Mouse (Mus musculus) neural tube, embryonic 13.5 days (tissue): ENCODE results near the gene Dag1. TPM values are rescaled to one million over a fixed set of nuclear protein-coding genes. Genes with fewer than 3 reads are reported as not detected.
A peak's percentile ranks its signal among the peaks of the same experiment; 100 is the strongest.

ENCODE experiments used
- ATAC-seq: fragments of 200-750 bp; cut with Nextera tagmentation; 2 replicates; pipeline ENCODE4 v1.8.0; 2017; ENCODE audit warnings: low read depth, mild to moderate bottlenecking, moderate TSS enrichment, moderate library complexity
- H3K27ac ChIP-seq: fragments of 300-500 bp; sonication (generic); replicated peaks from 2 replicates; pipeline ENCODE4 v1.5.1; 2015; ENCODE audit warnings: moderate library complexity, mild to moderate bottlenecking, inconsistent platforms
- H3K27me3 ChIP-seq: fragments of 300-500 bp; sonication (generic); 2 replicates; pipeline ENCODE4 v1.6.1; 2015; ENCODE audit warnings: mild to moderate bottlenecking, inconsistent platforms
- H3K36me3 ChIP-seq: fragments of 300-500 bp; sonication (generic); 2 replicates; pipeline ENCODE4 v1.6.1; 2015; ENCODE audit warnings: mild to moderate bottlenecking, inconsistent platforms
- H3K4me1 ChIP-seq: fragments of 300-500 bp; sonication (generic); replicated peaks from 2 replicates; pipeline ENCODE4 v1.6.1; 2015; ENCODE audit warnings: inconsistent platforms
- H3K4me2 ChIP-seq: fragments of 300-500 bp; sonication (generic); 2 replicates; pipeline ENCODE4 v1.6.1; 2015; ENCODE audit warnings: inconsistent platforms, mild to moderate bottlenecking, moderate library complexity
- H3K4me3 ChIP-seq: fragments of 300-500 bp; sonication (generic); 2 replicates; pipeline ENCODE4 v1.5.1; 2015; ENCODE audit warnings: mild to moderate bottlenecking, inconsistent platforms
- H3K9ac ChIP-seq: fragments of 300-500 bp; sonication (generic); 2 replicates; pipeline ENCODE4 v1.6.1; 2015; ENCODE audit warnings: moderate library complexity, mild to moderate bottlenecking, inconsistent platforms
- H3K9me3 ChIP-seq: fragments of 300-500 bp; sonication (generic); 2 replicates; pipeline ENCODE4 v1.6.1; 2016; ENCODE audit warnings: inconsistent platforms
- WGBS: fragments of 180-500 bp; shearing (Covaris S2); methylation state at CpG from one replicate; pipeline ENCODE4 v1.1.7; 2015; 5-methylcytosine and 5-hydroxymethylcytosine counted together
- polyA plus RNA-seq: library from polyadenylated mRNA; unstranded; fragments of >200 nt; fragmentation: Nextera tagmentation; extraction: Ambion mirVana; gene quantifications from 2 replicates; pipeline ENCODE4 v1.2.1, GENCODE M21; 2015

Dag1 gene
- 57.2 and 57.6 TPM in 2 replicates for polyA plus RNA-seq

GRCm38 (mm10) chr9:108263690-108264190 lies at the start of gene Dag1:
Gene Dag1 (minus strand): TSS chr9:108263958.
- peak within 1 kb of the TSS; percentile 70 for H3K4me2 ChIP-seq
- peak within 1 kb of the TSS; percentile 90 for H3K4me3 ChIP-seq
- H3K36me3 ChIP-seq, result no peaks in the 10 kb centered on the region
- H3K9me3 ChIP-seq, result no peaks in the 10 kb centered on the region
- peak; percentile 99 for ATAC-seq
- WGBS, result under 1% methylated on average over 69 of the region's 71 CpGs
- H3K9ac ChIP-seq, result peak within 1 kb of the TSS; percentile 91
- H3K27ac ChIP-seq, result peak within 1 kb of the TSS; percentile 95
- peaks cover 31% of the 10 kb centered on the region for H3K4me1 ChIP-seq
- H3K27me3 ChIP-seq, result no peaks in the 10 kb centered on the region

GRCm38 (mm10) chr9:108308141-108308540 lies 44.4 kb upstream of the Dag1 start:
- peaks cover 11% of the 10 kb centered on the region for H3K36me3 ChIP-seq
- H3K4me3 ChIP-seq, result peak overlapping the region; percentile 90
- no peaks in the 10 kb centered on the region for H3K9me3 ChIP-seq
- no peak overlapping the region for H3K27ac ChIP-seq
- ATAC-seq, result no peak
- peak overlapping the region; percentile 70 for H3K4me2 ChIP-seq
- peaks cover 63% of the 10 kb centered on the region for H3K4me1 ChIP-seq
- peak overlapping the region; percentile 91 for H3K9ac ChIP-seq
- no peaks in the 10 kb centered on the region for H3K27me3 ChIP-seq
- WGBS, result 72% methylated on average over 2 of the region's 2 CpGs

DNA sequence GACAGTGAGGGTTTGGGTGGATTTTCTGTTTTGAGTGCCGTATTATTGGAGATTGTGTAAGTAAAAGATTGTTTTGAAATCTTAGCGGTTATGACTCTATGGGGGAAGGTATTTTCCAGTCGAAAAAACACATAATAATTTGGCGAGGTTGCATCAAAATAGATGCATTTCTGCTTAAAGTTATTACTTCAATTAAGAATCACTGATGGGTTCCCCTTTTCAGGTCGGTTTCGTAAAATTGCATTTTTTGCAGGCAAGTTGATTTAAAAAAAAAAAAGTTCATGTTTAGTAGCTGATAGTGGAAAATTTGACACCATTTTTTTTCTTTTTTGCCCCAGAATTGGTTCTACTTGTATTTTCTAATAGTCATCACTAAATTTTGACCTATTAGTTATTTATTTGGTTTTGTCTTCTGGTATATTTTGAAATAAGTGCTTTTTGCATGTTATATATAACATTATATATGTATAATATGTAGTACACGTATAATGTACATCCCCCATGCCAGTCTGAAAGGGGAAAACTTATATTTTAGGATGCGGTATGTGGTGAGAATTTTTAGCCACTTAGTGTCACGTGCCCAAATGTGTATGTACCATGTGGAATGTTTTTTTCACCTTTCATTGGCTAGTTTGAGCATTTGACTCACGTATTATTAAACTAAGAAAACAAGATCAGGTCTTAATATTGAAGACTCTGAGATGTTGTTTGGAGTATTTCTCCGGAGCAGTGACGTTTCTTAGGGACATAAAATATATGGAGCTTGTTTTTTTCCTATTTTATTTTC lies 43.5 kb upstream of the Dag1 start:
- Histone ChIP-seq H3K27me3 (no peaks in the 10 kb centered on the region), H3K36me3 (peaks cover 21% of the 10 kb centered on the region), H3K27ac (peak overlapping the region; percentile 98), H3K9me3 (no peaks in the 10 kb centered on the region), H3K4me1 (peaks cover 63% of the 10 kb centered on the region), H3K4me2 (peak overlapping the region; percentile 70), H3K9ac (peak overlapping the region; percentile 91), H3K4me3 (peak overlapping the region; percentile 90)
- WGBS, result 23% methylated on average over 12 of the region's 12 CpGs
- ATAC-seq, result no peak

- 0% methylated on average over 38 of the region's 51 CpGs for WGBS
Measured at GRCm38 (mm10) chr9:108306571-108306980, 42.8 kb upstream of the Dag1 start.

GRCm38 (mm10) chr9:108305629-108306520 lies 42.1 kb upstream of the Dag1 start, which contains the start of the genes Rhoa and Tcta:
Gene Rhoa (plus strand): TSS chr9:108306129.
Gene Tcta (minus strand): TSS chr9:108306160.
- Histone ChIP-seq H3K27ac (peak within 1 kb of the TSS; percentile 98), H3K36me3 (peaks cover 30% of the 10 kb centered on the region), H3K4me3 (peak within 1 kb of the TSS; percentile 90), H3K27me3 (no peaks in the 10 kb centered on the region), H3K4me2 (peak within 1 kb of the TSS; percentile 76), H3K9me3 (no peaks in the 10 kb centered on the region), H3K9ac (peak within 1 kb of the TSS; percentile 91), H3K4me1 (peaks cover 51% of the 10 kb centered on the region)
- under 1% methylated on average over 75 of the region's 81 CpGs for WGBS
- peak; percentile 98 for ATAC-seq

More at GRCm38 (mm10) chr9:108306571-108306980, 42.8 kb upstream of the Dag1 start:
- Histone ChIP-seq H3K9ac (peak overlapping the region; percentile 91), H3K36me3 (peaks cover 25% of the 10 kb centered on the region), H3K4me2 (peak overlapping the region; percentile 70), H3K4me3 (peak overlapping the region; percentile 90), H3K4me1 (peaks cover 57% of the 10 kb centered on the region), H3K27ac (peak overlapping the region; percentile 98), H3K9me3 (no peaks in the 10 kb centered on the region), H3K27me3 (no peaks in the 10 kb centered on the region)
- ATAC-seq, result peak; percentile 82

DNA sequence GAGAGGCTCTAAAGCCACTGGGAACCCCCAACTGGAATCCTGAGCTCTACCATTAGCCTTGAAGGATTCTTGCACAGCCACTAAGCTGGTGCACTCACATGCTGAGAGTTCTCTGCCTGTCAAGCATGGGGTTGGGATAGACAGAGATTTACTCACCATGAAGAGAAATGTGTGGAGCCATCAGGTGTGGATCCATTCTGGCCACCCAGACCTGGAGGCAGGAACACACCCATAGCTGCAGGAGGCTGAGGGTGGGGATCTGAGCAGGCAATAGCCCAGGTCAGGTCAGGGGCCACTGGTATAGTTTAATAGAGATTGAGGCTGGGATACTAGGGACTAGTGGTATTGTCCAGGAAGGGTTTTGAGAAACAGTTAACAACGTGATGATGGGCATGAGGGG lies 41.4 kb upstream of the Dag1 start:
- no peak for ATAC-seq
- peaks cover 37% of the 10 kb centered on the region for H3K36me3 ChIP-seq
- peak overlapping the region; percentile 76 for H3K4me2 ChIP-seq
- no peaks in the 10 kb centered on the region for H3K27me3 ChIP-seq
- H3K9ac ChIP-seq, result peak overlapping the region; percentile 85
- H3K9me3 ChIP-seq, result no peaks in the 10 kb centered on the region
- H3K4me1 ChIP-seq, result peaks cover 46% of the 10 kb centered on the region
- WGBS, result 3% methylated on average over 1 of the region's 1 CpGs
- H3K27ac ChIP-seq, result peak overlapping the region; percentile 98
- peak overlapping the region; percentile 90 for H3K4me3 ChIP-seq

- H3K27me3 ChIP-seq, result no peaks in the 10 kb centered on the region
- ATAC-seq, result no peak
- no peaks in the 10 kb centered on the region for H3K9me3 ChIP-seq
- peak overlapping the region; percentile 85 for H3K9ac ChIP-seq
- WGBS, result 91% methylated on average over 4 of the region's 4 CpGs
- peaks cover 40% of the 10 kb centered on the region for H3K36me3 ChIP-seq
- peaks cover 42% of the 10 kb centered on the region for H3K4me1 ChIP-seq
- peak overlapping the region; percentile 90 for H3K4me3 ChIP-seq
- H3K27ac ChIP-seq, result peak overlapping the region; percentile 98
- peak overlapping the region; percentile 76 for H3K4me2 ChIP-seq
Measured at GRCm38 (mm10) chr9:108304716-108305115, 41.0 kb upstream of the Dag1 start.

DNA sequence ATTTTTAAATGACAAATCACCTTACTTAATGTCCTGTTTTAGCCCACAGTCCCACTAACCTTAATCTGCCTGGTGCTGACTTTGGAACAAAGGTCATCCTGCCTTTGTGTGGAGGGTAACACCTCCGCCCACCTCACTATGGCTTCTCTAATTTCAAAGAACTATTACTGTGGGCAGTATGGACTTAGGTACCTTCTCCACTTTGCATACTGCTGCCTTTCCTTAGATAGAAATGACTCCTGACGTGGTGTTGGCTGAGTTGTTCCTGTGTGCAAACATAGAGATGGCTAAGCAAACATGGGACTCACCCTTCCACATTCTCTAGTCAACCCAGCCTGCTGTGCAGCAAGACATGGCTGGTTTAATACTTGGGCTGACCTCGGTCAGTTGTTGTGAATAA lies 38.1 kb upstream of the Dag1 start:
- no peak overlapping the region for H3K27ac ChIP-seq
- no peak for ATAC-seq
- peaks cover 49% of the 10 kb centered on the region for H3K36me3 ChIP-seq
- H3K9ac ChIP-seq, result no peak overlapping the region
- 75% methylated on average over 3 of the region's 3 CpGs for WGBS
- no peak overlapping the region for H3K4me3 ChIP-seq
- H3K4me2 ChIP-seq, result no peak overlapping the region
- no peaks in the 10 kb centered on the region for H3K9me3 ChIP-seq
- H3K27me3 ChIP-seq, result no peaks in the 10 kb centered on the region
- peaks cover 24% of the 10 kb centered on the region for H3K4me1 ChIP-seq

DNA sequence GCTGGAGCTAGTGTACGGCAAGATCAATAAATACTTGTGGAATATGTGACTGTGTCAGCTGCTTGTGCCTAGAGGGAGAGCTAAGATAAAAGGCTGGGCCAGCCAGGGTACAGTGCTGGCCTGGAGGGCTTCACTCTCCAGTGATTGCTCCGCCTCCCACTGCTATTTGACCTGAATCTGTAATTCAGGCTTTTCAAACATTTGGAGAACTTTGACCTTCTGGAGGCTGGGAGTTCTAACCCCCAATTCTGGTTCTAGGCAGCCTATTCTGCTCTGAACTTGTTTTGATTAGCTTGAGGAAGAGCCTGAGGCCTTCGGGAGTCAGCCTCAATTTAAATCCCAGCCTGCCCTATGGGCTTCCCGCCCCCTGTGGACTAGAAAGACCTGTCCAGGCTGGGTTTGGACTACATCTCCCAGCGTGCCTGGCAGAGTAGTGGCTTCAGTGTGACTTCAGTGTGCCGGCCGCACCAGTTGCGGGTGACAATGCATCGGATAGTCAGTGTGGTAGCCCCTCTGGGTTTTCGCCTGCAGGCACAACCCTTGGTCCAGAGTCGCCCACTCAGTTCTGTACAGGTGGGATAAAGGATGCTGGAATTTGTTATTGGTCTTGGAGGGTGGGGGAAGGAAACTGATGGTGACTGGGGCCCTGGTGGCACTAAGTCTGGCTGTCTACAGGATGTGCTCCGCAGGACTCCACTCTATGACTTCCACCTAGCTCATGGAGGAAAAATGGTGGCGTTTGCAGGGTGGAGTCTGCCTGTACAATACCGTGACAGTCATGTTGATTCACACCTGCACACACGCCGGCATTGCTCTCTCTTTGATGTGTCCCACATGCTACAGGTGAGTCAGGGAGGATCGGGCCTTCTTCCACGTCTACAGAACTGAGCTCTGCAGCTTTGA lies 32.9 kb upstream of the Dag1 start, which contains the start of gene Amt:
Gene Amt, plus strand, starts transcription at position 401 of the 903 bp plus-strand sequence.
- 18% methylated on average over 18 of the region's 18 CpGs for WGBS

GRCm38 (mm10) chr9:108290773-108291172 lies 27.0 kb upstream of the Dag1 start:
- no peak for ATAC-seq
- 53% methylated on average over 6 of the region's 6 CpGs for WGBS
- H3K27ac ChIP-seq, result peak overlapping the region; percentile 83

More for the DNA sequence above, 32.9 kb upstream of the Dag1 start, which contains the start of gene Amt:
- H3K9me3 ChIP-seq, result no peaks in the 10 kb centered on the region
- peak within 1 kb of the TSS; percentile 15 for H3K27ac ChIP-seq
- peaks cover 55% of the 10 kb centered on the region for H3K36me3 ChIP-seq
- H3K27me3 ChIP-seq, result no peaks in the 10 kb centered on the region
- peaks cover 18% of the 10 kb centered on the region for H3K4me1 ChIP-seq
- H3K4me2 ChIP-seq, result peak within 1 kb of the TSS; percentile 44
- peak within 1 kb of the TSS; percentile 55 for H3K9ac ChIP-seq
- H3K4me3 ChIP-seq, result peak within 1 kb of the TSS; percentile 25
- ATAC-seq, result peak; percentile 58; the same call in 1 of the 2 replicates

More at GRCm38 (mm10) chr9:108290773-108291172, 27.0 kb upstream of the Dag1 start:
- Histone ChIP-seq H3K4me3 (peak overlapping the region; percentile 59), H3K27me3 (no peaks in the 10 kb centered on the region), H3K9me3 (no peaks in the 10 kb centered on the region), H3K4me1 (peaks cover 16% of the 10 kb centered on the region), H3K4me2 (peak overlapping the region; percentile 70), H3K9ac (peak overlapping the region; percentile 73), H3K36me3 (peaks cover 26% of the 10 kb centered on the region)
